Mouse (Mus musculus) ovary, postnatal 36 days (tissue): Measurements from ENCODE around the gene Mars.
A peak's percentile ranks its signal among the peaks of the same experiment; 100 is the strongest.

Experiments used
- DNase-seq: peaks from one replicate; pipeline ENCODE4 v3.0.0; 2022; ENCODE audit warnings: low spot score, mixed read lengths

Mars gene

DNA sequence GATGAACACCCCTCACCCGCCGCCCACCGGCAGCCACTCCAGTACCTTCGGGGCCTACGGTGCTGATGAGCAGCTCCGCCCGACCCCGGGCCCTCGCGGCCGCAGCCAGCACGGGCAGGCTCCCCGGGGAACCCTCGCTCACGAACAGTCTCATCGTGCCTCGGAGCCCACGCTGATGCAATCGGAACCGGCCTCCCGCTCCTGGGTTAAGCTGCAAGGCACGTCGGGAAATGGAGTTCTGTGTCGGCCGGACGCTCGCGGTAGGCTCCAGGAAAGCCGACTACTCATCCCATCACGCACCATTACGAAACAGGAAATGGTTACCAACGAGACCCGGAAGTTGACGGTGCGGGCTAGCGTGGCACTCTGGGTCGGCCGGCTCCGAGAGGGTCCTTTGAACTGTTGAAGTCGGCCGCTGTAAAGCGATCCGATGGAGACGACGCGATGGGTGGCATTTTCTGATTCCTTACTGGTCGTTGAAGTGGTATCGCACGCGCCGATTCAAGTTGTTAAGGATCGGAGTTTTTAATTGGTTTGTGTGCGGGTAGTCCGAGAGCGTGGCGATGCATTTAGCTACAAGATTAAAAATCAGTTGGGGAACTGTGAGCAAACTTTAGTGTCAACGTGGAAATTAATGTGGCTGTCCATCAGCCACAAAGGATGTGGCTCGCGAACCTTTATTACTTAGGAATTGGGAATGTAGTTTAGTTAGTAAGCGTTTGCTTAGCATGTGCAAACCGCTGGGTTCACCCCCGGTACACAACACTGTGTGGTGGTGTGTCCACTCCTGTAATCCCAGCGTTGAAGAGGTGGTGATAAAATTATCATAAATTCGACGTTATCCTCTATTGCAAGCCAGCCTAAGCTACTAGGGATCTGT lies at the start of gene Mars:
Mars (minus strand) TSS at position 311 of the 880 bp plus-strand sequence.
- peak; percentile 91 for DNase-seq

DNA sequence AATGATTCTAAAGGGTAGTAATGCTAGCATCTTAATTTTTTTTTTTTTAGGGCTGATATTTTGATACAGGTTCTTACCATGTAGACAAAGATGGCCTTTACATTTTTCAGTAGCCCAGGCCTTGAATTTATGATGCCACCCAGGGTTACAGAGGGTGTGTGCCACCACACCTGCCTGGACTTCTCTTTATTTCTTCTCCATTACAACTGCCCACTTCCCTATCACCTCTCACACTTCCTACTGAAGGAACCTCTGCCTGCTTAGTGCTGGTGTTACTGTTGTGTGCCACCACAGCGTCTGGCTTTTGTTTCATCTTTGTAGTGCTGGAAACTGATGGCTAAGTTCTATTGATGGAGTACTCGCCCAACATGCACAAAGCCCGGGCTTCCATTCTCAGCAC lies 49.1 kb upstream of the Mars start:
- DNase-seq, result no peak

DNA sequence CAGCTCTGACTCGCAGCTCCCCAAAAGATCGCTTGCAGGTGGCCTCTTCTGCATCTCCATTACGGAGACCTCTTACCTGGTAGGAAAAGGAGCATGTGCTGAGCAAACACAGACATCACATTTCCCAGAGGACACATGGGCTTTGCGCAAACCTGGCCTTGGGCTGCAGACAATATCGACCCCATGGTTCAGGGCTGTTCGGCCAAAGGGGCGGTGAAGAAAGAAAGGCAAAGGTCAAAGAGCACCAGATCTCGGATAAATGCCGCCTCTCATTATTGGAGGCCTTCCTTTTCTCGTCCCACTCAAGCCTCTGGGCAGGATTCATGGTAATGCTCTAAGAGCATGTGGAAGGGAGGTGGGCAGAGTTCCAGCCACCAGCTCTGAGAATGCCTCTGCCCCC lies 43.8 kb upstream of the Mars start:
- no peak for DNase-seq

- DNase-seq, result no peak
These were observed 42.6 kb upstream of the Mars start, which contains the start of gene Inhbe for GRCm38 (mm10) chr10:127353909-127354895. Gene Inhbe, minus strand, starts transcription at chr10:127354411.

DNA sequence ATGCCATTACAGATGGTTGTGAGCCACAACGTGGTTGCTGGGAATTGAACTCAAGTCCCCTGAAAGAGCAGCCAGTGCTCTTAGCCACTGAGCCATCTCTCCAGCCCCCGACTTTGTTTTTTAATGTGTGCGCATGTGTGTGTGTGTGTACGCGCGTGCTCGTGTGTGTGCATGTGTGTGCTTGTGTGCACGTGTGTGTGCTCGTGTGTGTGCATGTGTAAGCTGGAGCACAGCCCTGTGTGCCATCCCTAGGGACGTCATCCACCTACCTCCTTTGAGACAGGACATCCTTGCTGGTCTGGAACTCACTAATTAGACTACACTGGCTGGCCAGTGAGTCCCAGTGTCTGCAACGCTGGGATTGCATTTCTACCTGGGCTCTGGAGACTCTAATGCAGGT lies 41.2 kb upstream of the Mars start:
- no peak for DNase-seq

DNA sequence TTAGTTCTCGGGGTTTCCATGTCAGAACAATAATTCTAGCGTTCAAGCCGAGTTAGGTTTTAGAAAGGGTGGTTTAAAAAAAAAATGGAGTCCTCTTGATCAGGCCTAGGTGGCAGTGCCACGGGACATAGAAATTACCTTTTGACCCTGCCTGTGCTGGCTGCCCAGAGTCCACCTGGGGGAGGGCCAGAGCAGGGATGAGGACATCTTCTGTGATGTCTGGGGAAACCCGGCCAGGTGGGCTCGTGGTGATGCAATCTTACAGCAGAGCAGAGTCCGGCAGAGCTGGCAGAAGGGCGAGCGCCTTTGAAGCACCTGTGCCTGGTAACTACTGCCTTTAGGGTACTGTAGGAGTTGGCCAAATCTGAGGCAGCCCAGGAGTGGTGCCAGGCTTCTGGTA lies 40.6 kb upstream of the Mars start:
- no peak for DNase-seq

- DNase-seq, result no peak
These were observed 40.1 kb upstream of the Mars start for GRCm38 (mm10) chr10:127351719-127352118.

DNA sequence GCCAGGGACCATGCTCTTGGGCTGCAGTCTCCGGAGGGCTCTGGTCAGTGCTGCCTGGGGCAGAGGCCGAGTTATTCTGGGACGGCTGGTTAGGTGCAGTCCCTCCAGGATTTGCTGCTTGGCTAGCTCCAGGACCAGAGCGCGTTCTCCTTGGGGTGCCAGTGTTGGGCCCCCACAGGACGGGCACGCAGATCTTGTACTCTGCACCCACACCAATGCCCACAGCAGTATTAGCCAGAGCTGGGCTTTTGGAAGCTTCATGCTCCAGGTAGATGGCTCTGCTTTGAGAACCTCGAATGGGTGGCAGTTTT lies 39.7 kb upstream of the Mars start:
- no peak for DNase-seq

DNA sequence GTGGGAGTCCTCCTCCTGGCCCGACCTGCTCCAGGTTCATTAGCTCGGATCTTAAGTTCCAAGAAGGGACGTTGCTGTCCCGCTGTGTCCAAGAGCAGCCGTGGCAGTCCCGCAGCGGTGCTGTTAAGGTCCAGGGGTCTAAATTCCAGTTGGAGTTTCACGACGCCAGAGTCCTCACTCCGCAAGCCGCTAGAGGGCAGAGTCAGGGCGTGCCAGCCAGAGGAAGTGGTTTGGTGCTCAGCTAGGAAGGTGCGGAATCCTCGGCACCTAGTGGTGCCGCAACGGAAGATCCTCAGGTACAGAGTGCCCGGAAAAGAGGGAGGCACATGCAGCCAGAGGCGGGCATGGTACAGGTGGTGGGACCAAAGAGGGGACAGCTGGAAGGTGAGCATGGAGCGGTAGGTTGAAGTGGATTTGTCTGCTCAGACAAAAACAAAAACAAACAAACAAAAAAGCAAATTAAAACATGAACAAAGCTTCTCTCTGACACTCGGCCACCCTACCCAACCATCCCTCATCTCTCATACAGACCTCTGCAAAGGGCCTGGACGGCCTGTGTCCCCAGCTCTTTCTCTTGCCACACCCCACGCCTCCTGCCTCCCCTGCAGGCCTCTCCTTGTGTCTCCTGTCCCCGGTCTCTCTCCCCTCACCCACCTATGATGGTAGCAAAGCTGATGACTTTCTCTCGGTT lies 39.2 kb upstream of the Mars start:
- DNase-seq, result peak; percentile 74

DNA sequence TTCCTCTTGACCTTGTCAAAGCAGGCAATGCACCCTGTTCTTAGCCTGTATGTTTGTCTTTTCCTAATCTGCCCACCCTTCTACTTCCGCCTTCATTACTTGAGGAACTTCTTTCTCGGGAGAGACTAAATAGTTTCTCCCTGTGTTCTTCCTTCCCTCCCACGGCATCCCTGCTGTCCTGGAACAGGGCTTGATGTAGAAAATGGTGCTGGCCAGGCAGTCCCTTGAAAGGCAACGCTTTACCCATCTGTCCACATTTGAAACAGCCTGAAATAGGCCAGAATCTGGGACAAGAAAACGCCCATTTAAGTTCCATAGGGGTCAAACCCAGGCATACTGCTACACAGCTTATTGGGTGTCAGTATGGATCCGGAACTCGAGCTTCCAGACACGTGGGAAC lies 38.2 kb upstream of the Mars start:
- DNase-seq, result no peak

DNA sequence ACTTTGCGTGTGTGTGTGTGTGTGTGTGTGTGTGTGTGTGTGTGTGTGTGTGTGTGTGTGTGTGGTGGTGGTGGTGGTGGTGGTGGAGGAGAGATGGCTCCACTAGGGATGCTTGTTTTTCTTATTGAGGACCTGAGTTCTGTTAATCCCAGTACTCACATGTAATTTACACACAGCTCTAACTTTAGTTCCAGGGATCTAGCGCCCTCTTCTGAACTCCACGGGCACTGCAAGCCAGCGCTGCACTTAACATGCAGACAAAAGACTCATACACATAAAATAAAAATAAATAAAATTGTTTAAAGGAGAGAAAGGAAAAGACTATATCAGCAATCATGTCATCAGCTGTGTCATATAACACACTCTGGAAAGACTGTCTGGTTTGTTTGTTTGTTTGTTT lies 37.4 kb upstream of the Mars start:
- no peak for DNase-seq

GRCm38 (mm10) chr10:127346173-127346572 lies 34.6 kb upstream of the Mars start:
- no peak for DNase-seq

DNA sequence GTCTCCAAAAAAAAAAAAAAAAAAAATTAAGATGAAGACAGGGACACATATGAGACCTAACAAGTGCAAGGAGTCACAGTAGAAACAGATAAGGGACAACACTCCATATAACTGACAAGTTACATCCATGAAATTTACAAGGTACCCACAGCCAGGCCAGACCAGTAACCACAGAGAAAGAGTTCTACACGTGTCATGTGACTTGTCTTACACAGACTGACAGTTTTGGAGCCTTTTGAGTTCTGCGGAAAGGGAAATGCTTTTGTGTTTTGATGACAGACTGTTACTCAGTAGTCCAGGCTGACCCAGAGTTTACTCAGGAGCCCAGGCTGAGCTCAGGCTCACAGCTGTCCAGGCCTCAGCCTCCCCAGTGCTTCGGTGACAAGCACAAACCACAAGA lies 31.4 kb upstream of the Mars start:
- DNase-seq, result no peak

DNA sequence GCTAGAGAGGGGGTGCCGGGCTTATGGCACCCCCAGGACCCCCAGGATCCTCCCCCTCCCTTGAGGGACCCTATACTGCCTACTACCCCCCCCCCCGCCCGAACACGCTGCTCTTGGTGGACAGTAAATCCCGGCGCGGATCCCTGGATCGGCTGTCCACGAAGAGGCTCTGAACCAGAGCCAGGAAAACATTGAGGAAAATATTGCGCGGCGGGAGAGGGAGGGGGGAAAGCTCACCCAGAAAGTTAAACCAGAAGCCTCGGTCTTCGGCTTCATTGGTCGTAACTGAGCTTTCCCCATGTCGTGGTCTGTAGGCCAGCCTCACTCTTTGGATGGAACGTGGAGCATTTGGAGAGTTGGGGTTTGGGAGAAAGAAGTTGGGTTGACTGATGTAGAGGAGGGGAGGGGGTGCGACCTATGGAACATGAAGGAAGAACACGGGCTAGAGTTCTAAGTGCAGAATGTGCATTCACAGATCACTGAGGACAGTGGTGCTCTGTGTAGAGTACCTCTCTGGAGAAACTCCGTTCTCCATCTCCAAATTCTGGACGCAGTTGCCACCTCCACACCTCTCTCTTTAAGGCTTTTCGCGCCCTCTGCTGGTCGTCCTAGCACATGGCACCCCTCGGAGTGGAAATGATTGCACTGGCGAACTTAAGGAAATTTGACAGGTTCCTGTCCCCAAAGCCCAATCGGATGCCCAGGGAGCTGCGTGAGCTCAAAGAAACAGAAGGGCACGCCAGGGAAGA lies 30.5 kb upstream of the Mars start, which contains the start of gene Gli1:
Gli1 (minus strand) TSS at position 84 of the 749 bp plus-strand sequence.
- DNase-seq, result peak; percentile 83

- DNase-seq, result no peak
These were observed 29.7 kb upstream of the Mars start for GRCm38 (mm10) chr10:127341360-127341690.

GRCm38 (mm10) chr10:127340577-127341359 lies 29.2 kb upstream of the Mars start:
- DNase-seq, result no peak

DNA sequence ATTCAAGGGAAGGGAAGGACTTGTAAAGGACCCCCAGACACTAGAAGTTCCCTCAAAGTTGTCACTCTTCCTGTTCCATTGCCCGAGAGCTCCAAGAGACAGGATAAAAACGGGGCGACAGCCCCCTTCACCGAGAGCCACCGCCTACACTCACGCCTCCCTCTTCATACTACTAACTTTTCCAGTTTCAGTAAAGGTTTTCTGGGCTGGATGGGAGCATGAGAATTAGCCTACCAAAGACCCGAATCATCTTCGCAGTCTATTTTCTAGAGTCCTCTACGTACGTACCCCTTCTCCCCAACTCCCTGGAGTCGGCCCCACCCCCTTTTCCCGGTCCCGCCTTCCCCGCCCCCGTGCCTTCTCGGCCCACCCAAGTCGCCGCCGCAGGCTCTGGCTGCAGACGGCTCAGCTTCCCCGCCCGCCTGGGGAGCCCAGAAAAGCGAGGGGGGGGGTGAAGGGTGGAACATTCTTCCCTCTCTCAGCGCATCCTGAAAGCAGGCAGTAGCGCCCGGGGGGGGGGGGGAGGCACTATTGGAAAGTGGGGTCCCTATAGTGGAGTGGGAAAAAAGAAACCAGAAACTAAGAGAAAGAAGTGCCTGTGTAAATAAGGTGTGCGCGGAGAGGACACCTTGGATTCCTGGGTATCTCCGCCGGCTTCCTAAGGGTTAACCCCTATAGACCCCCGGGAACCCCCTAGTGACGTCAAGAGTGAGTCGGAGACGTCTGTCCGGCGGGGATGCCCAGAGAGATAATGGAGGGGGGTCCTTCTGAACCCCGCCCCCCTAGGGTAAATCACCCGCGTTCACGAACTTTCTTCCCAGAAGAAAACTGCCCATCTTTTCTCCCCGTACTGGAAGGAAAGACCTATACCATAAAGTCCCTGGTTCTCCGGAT lies 28.3 kb upstream of the Mars start:
- DNase-seq, result peak; percentile 59

GRCm38 (mm10) chr10:127338930-127339682 lies 27.5 kb upstream of the Mars start:
- DNase-seq, result peak; percentile 68

GRCm38 (mm10) chr10:127337536-127338099 lies 26.0 kb upstream of the Mars start:
- no peak for DNase-seq
